Mouse (Mus musculus): ENCODE results near the gene Gm3776.
"Not testable (repeated sequence)": the region's sequence is repeated elsewhere in the genome, so short reads cannot be mapped to it uniquely, and the experiment has no call there.

Gene Gm3776

DNA sequence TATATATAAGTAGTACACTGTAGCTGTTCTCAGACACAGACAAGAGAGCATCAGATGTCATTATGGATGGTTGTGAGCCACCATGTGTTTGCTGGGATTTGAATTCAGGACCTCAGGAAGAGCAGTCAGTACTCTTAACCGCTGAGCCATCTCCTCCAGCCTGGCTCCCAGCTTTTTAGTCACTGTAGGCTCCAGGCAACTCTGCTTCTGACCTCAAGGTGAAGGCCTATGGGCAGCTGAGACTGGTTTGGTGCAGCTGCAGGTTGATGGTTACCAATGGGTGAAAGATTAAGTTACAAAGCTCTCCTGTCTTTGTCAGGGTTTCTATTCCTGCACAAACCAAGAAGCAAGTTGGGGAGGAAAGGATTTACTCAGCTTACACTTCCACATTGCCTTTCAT is 36.8 kb downstream of the Gm3776 start:
- not testable (repeated sequence) for DNase-seq

GRCm38 (mm10) chr9:78294781-78295180 is 37.9 kb downstream of the Gm3776 start:
- not testable (repeated sequence) for DNase-seq

- DNase-seq = peak in 1 of 2 experiments; percentile 35
These were observed 39.2 kb downstream of the Gm3776 start for GRCm38 (mm10) chr9:78296089-78296488.

DNA sequence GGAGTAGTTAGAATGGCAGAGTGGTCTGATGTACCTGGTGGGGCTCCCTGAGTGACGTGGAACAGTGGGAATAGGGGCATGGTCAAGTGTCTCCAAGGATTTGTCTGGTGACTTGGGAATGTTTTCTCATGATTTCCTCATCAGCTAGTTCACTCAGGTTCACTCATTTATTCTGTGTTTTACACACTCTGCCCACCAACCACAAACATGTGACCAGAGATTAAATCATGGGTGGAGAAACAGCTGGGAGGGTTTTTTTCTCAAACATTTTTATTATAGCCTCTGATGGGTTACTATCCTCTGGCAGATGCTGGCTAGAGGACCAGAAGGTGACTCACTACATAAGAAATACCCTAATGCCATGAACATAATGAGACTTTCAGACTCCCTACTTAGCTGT is 41.3 kb downstream of the Gm3776 start:
- no peak for DNase-seq

DNA sequence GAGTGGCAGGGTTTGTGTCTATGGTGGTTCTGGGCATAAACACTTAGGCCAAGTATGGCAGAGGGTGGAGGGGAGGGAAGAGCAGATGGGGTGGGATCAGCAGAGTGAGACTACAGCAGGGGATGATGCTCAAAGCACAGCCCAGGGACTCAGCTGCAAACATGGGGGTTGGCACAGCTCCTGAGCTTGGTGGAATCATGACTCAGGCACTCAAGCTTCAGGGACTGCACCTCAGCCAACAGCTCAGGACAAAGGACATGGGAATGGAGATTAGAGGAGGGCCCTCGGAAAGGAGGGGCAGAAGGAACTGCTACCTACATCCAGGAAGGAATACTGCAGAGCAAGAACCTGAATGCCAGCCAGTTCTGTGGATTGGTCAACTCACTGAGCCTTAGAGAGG is 42.2 kb downstream of the Gm3776 start:
- DNase-seq = not testable (repeated sequence)

GRCm38 (mm10) chr9:78308122-78308521 is 51.2 kb downstream of the Gm3776 start:
- DNase-seq = not testable (repeated sequence)

- no peak for DNase-seq
These were observed 57.8 kb downstream of the Gm3776 start, which contains the start of gene Omt2a for GRCm38 (mm10) chr9:78314696-78315095. TSS of gene Omt2a (minus strand) at chr9:78314796.

Measured in lung, postnatal 4 days (tissue).